Mouse (Mus musculus): ENCODE measurements around the gene 1110051M20Rik.

The 1110051M20Rik gene

GRCm38 (mm10) chr2:91444286-91444892, at the start of gene 1110051M20Rik:
Gene 1110051M20Rik (minus strand): TSS chr2:91444704.
- peak; percentile 95 for DNase-seq

GRCm38 (mm10) chr2:91493981-91494380, 49.5 kb upstream of the 1110051M20Rik start:
- DNase-seq, result no peak

GRCm38 (mm10) chr2:91492071-91492635, 47.6 kb upstream of the 1110051M20Rik start:
- no peak for DNase-seq

- peak; percentile 74 for DNase-seq
Observed at GRCm38 (mm10) chr2:91487295-91487694, 42.8 kb upstream of the 1110051M20Rik start.

GRCm38 (mm10) chr2:91485256-91485655, 40.8 kb upstream of the 1110051M20Rik start:
- DNase-seq, result no peak

- peak; percentile 53 for DNase-seq
Observed at GRCm38 (mm10) chr2:91484698-91485097, 40.2 kb upstream of the 1110051M20Rik start.

GRCm38 (mm10) chr2:91480805-91481514, 36.5 kb upstream of the 1110051M20Rik start:
- peak; percentile 88 for DNase-seq

GRCm38 (mm10) chr2:91480399-91480801, 35.9 kb upstream of the 1110051M20Rik start:
- no peak for DNase-seq

- no peak for DNase-seq
Observed at GRCm38 (mm10) chr2:91476841-91477240, 32.3 kb upstream of the 1110051M20Rik start.

- peak; percentile 44 for DNase-seq
Observed at GRCm38 (mm10) chr2:91476251-91476661, 31.8 kb upstream of the 1110051M20Rik start.

GRCm38 (mm10) chr2:91475791-91476190, 31.3 kb upstream of the 1110051M20Rik start:
- no peak for DNase-seq

- peak; percentile 64 for DNase-seq
Observed at GRCm38 (mm10) chr2:91474358-91474757, 29.9 kb upstream of the 1110051M20Rik start.

GRCm38 (mm10) chr2:91470055-91470647, 25.6 kb upstream of the 1110051M20Rik start:
- no peak for DNase-seq

- peak; percentile 27 for DNase-seq
Observed at GRCm38 (mm10) chr2:91467613-91468012, 23.1 kb upstream of the 1110051M20Rik start.

GRCm38 (mm10) chr2:91465934-91466333, 21.4 kb upstream of the 1110051M20Rik start:
- no peak for DNase-seq

- no peak for DNase-seq
Observed at GRCm38 (mm10) chr2:91462681-91463080, 18.2 kb upstream of the 1110051M20Rik start.

- no peak for DNase-seq
Observed at GRCm38 (mm10) chr2:91462196-91462595, 17.7 kb upstream of the 1110051M20Rik start.

GRCm38 (mm10) chr2:91461341-91461740, 16.8 kb upstream of the 1110051M20Rik start:
- no peak for DNase-seq

GRCm38 (mm10) chr2:91460771-91461170, 16.3 kb upstream of the 1110051M20Rik start:
- DNase-seq, result no peak

GRCm38 (mm10) chr2:91460076-91460475, 15.6 kb upstream of the 1110051M20Rik start:
- peak; percentile 59 for DNase-seq

- peak; percentile 67 for DNase-seq
Observed at GRCm38 (mm10) chr2:91458673-91459391, 14.3 kb upstream of the 1110051M20Rik start.

- no peak for DNase-seq
Observed at GRCm38 (mm10) chr2:91458252-91458672, 13.8 kb upstream of the 1110051M20Rik start.

Data from lung, postnatal 36 days (tissue).